Mouse (Mus musculus): ENCODE data around the gene Smyd1.
A peak's percentile ranks its signal among the peaks of the same experiment; 100 is the strongest.

Smyd1 gene

DNA sequence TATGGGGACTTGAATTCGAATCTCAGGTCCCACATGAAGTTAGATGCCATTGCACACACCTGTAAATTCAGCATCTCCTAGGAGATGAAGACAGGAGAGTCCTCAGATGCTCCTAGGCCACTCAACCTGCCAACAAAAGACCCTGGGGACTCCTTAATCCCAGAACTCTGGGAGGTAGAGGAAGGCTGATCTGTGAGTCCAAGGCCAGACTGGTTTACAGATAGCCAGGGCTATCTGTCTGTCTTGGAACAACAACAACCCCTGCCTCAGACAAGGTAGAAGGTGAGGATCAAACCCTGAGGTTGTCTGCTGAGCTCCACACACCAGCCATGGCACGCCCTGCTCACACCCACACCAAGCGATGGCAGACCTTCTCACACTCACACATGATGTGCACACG is 62.9 kb downstream of the Smyd1 start:
- no peak for DNase-seq (ENCODE audit: low spot score)

DNA sequence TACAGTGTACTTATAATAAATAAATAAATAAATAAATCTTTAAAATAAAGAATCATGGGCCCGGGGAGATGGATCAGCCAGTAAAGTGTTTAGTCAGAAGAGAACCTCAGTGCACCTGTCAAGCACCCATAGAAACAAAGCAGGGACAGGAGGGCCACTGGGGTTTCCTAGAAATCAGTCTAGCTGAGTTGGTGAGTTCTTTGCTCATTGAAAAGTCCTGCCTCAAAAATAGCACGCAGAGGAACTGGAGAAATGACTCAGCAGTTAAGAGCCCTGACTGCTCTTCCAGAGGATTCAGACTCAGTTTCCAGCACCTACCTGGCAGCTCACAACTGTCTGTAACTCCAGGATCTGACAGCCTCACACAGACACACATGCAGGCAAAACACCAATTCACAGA is 63.5 kb downstream of the Smyd1 start:
- DNase-seq (ENCODE audit: low spot score) = no peak

DNA sequence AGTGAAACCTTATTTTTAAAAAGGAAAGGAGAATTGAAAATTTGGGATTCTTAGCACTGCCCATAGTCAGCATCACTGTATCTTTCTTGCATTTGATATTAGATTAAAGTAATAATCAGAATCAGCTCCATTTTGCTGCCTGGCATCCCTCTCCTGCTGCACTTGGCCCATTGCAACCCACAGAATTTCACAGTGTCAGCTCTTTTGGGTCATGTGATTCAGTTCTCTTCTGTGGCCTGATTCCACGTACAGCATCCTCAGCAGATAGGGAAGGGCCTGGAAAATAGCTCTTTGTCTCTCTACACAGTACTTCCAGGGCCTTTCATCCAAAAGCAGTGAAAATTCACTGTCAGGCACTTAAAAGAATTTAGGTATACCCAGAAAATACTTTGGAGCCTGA is 64.7 kb downstream of the Smyd1 start:
- no peak for DNase-seq (ENCODE audit: low spot score)

DNA sequence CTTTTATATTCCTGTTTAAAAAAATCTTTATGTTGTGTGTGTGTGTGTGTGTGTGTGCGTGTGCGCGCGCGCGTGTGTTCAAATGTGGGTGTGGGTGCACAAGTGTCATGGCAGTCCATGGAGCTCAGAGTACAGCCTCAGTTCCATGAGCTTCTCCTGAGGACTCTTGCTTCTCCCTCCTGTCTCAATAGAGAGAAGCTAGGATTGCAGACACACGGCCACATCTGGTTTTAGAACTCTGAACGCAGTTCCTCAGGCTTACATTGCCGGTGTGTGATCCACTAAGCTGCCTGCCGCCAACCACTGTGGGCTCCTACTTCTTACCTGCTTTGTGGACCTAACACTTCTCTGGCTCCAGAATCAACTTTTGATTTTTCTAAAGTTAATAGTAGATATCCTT is 65.9 kb downstream of the Smyd1 start:
- no peak for DNase-seq (ENCODE audit: low spot score)

DNA sequence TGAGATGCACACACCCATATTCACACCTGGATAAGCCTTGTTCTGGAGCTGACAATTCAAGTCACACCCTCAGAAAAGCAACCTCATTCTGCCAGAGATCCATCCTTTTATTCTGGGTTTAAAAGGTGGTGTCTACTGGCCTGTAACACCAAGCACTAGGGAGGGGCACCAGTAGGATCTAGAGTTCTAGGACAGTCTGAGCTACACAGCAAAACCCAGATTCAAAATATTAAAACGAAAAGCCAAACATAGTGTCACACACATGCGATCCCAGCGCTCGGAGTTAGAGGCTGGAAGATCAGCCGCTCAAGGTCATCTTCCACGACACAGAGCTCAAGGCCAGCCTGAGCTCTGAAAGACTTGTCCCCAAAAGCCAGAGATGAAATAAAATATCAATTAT is 67.6 kb downstream of the Smyd1 start:
- DNase-seq (ENCODE audit: low spot score) = no peak

DNA sequence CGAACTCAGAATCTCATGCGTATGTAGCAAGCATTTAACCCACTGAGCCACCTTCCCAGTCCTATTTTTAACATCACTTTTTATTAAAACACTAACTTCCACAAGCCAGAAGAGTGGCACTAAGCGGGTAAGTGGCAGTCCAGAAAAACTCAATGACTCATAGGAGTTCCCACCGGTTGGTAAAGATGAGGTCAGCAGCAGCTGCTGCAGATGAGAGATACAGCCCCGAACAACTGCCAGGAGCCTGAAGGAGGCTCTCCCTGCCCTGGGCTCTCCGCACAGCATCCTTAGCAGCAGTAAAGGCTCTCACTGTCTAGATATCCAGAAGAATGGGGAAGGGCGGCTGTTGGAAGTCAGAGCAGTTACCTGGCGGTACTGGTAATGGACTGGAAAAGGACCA is 71.1 kb downstream of the Smyd1 start:
- DNase-seq (ENCODE audit: low spot score) = no peak

DNA sequence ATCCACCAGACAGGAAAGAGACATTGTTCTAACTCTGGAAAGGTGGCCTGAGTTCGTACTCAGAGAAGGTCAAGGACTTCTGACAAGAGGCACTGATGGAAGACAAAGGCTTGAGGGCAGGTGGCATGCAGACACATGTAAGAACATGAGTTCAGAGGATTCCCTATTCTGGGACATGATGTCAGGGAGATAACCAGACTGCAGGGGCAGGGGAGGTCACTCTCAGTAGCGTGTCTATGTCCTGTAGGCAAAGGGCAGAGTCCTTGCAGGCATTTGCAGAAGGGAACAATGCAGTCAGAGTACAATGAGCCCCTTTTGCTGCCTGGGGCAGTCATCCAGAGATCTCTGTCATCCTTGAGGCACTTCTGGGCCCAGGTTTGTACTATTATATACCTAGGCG is 72.4 kb downstream of the Smyd1 start:
- DNase-seq (ENCODE audit: low spot score) = no peak

DNA sequence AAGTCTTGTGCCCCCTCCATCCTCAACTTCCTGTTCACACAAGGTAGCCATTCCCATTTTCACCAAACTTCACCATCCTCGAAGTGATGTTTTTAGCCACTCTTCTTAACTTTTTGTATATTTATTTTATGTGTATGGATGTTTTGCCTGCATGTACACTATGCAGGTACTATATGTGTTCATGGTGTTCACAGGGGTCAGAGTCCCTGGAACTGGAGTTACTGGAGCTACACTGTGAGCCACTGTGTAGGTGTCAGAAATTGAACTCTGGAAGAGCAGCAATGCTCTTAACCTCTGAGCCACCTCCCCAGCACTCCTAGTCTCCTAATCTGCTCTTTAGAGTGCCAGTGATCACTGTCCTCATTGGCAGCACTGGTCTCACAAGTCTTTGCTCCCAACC is 73.6 kb downstream of the Smyd1 start:
- no peak for DNase-seq (ENCODE audit: low spot score)

DNA sequence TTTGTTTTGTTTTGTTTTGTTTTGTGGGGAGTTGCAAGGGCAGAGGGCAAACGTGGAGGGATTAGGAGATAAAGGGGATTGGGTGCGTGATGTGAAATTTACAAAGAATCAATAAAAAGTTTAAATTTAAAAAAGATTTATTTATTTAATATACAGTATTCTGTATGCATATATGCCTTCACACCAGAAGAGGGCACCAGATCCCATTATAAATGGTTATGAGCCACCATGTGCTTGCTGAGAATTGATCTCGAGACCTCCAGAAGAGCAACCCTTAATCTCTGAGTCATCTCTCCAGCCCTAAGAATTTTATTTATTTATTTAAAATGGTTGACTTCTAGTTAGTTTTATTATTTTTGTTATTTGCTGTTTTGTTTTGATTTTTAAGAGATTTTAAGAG is 78.8 kb downstream of the Smyd1 start:
- DNase-seq (ENCODE audit: low spot score) = peak; percentile 50

DNA sequence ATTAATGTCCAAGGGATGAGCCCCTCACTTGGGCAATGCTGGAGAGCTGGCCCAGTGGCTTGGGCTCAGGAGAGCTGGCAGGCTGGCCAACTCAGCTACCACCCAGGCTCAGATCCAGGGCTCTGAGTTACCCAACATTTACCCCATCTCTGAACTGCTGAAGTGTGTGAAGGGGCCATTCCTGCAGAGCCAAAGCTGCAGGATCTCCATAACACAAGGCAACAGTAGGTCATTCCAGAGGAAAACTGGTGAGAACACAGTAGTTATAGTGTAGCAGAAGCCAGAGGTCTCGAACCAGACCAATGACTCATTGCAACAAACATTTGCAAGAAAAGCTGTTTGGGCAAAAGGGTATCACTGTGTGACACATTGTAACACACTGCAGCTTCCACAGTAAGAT is 79.2 kb downstream of the Smyd1 start:
- DNase-seq (ENCODE audit: low spot score) = peak; percentile 92

DNA sequence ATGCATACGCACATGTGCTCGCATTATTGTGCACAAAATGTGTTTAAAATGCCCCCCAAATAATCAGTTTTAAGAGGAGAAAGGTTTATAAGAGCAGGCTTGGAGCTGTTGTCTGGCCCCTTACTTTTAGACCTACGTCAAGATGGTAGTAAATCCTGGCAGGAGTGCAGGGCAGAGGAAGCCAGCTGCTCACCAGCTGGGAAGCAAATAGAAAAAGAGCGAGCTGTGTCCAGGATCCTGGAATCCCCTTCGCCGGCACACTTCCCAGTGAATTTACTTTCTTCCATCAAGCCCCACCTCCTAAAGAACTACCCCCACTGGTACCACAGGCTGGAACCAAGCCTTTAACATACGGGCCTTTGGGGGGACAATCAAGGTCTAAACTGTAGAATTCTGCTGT is 81.2 kb downstream of the Smyd1 start:
- DNase-seq (ENCODE audit: low spot score) = no peak

DNA sequence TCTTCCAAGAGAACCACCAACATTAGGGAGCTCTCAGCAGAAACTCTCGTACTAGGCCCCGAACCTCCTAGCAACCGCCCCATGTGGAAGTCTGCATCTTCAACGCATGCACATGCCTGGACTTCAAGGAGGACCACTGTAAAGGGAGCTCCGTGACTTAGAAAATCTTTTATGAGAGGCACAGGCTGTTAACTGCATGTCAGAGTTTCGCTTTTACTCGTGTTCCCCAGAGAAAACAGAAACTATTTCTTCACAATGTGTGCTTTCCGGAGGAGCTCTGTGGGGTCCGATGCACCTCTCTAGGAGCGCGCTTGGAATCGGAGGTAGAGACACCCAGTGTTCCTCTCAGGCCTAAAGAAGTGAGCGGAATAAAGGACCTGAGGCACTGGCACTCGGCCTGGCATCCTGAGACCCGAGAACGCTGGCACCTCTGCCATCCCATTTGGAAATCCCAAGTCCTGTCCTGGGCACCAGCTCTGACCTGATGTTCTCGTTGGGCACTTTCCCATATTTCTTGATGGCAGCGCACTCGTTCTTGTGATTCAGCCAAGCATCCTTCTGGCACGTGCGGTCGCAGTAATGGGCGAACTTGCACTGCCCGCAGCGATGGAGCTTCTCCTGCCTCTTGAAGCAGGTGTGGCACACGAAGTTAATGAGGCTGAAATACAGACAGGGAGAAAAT is 82.8 kb downstream of the Smyd1 start:
- peak; percentile 39 for DNase-seq (ENCODE audit: low spot score)

DNA sequence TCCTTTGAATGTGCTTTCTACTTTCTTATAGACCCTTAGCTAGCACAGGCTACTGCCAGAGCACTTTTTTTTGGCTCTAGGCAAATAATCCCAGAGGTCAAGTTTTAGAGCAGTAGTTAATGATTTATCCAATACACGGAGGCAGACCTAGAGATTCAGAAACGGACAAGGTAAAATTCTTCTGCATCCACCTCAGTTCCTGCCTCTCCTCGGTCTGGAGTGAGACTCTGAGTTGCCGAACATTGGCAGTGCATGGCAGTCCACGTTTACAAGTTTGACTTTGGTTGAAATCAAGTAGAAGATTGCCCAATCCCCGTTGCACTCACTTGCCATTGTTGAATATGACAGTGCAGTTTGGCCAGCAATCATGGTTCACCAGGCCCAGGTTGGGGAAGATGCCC is 85.0 kb downstream of the Smyd1 start:
- DNase-seq (ENCODE audit: low spot score) = peak; percentile 35

DNA sequence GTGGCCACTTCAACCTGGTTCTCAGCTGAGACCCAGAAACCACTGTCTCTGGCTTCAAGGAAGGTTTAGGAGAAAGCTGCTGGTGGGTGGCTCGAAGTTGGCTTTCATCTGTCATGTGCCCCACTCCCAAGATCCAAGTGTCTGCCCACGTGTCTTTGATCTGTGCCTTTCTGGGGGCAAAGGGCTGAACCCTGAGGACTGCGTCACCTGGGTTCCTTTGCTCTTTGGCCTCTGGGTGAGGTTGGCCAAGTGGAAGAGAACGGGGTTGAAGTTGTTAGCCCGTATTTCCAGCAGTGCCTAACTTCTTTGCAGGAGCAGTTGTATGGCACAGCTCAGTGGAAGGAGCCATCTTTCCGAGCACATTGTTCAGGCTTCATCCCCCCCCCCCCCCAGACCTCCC is 85.5 kb downstream of the Smyd1 start:
- DNase-seq (ENCODE audit: low spot score) = no peak

DNA sequence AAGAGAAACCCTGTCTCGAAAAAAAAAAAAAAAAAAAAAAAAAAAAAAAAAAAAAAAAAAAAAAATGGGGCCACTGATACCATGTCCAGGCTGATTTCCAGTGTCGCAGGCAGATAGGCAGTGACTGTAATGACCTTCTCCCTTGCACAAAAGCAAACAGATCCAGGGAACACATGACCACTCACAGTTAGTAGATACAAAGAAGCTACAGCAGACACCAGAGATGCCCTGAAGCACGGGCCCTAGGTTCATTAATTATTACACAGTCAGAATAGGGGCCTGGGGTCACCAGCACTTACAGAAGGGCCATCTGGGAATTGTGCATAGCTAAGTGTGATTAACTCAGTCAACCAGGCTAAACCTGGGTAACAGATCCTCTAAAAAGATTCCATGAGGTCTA is 86.1 kb downstream of the Smyd1 start:
- no peak for DNase-seq (ENCODE audit: low spot score)

DNA sequence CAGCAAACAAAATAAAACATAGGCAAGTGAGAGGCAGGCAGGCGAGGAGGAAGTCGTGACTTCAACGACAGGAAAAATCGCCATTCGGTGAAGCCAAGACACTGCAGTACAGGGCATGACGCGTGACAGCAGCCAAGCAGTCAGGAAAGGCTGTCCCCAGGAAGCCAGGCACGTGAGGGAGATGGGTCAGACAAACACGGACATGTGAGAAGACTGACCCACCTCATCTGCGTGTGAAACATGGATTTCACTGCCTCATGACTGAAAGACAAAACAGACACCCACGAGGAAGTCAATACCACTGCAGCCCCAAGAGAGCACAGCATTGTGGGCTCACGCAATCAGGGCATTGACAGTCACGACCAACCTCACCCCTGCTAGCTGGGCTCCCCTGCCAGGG is 86.9 kb downstream of the Smyd1 start:
- no peak for DNase-seq (ENCODE audit: low spot score)

DNA sequence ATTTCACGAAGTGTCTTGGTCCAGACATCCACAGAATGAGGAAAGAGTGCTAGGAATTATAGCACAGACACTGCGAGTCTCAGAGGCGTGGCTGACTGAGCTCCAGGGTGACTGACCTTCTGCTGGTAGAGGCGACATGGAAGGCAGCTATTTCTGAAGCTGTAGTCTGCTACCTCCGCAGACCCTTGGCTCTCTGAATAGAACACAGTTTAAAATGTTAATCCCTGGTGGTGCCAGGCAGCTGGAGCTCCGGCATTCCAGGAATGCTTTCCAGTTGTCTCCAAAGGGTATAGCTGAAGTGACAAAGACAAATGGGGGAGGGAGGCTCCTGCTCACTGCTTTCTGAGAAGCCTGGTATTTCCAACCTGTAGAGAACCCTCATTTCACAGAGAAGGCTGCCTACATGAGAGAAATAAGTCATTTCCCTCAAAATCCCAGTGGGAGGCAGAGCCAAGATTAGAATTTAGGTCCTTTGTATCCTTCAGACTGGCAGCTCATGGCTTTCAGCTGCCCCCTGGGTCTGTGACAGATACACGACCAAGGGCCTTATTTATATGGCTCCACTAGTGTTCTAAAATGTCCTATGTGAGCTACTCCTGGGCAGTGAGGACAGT is 94.8 kb downstream of the Smyd1 start:
- no peak for DNase-seq (ENCODE audit: low spot score)

DNA sequence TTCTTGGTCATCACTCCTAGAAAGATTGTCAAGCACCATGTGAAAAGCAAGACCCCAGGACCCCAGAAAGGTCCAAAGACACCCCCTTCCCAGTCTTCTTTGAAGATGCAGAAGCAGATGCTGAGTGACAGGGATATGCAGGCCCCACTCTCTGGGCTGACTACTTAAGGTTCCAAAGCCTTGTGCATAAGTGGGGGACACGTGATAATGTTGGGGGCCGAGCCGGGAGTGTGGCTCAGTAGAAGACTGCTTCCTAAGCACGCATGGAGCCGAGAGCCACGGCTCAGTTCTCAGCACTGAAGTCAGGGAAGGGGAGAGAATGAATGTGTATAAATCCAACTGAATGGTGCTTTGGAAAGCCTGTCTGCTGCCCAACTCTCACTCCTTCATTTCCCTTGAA is 95.5 kb downstream of the Smyd1 start:
- no peak for DNase-seq (ENCODE audit: low spot score)

DNA sequence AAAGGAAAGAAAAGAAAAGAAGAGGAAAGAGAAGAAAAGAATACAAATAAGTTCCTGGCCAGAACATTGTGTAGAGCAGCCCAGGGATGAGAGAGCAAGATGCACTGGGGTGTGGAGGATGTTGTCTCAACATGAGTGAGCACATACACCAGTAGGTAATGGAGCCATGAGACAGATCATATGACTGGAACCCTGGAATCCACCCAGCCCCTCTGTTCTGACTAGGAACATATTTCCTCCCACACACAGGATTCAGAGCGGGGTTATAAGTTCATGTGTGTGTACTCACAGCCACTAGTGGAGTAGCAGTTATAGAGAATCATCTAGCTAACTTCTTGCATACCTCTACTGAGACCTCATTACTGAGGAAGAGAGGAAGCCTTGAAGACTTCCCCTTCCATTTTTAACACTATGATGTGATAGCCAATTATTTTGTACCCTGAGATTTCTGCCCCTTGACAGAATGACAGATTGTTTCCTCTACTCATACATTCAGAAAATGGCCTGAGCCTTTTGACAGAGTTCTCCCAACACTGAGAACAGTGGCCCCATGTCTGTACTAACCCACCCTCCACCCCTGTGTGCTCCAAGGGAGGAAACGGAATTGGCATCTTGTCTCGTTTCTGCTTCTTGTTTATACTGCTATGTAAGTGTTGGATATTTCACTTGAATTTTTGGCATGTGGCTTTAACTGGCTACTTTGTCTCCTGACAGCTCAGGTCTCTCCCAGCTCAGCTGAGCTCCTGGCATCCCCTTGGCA is 97.7 kb downstream of the Smyd1 start:
- peak; percentile 53 for DNase-seq (ENCODE audit: low spot score)

DNA sequence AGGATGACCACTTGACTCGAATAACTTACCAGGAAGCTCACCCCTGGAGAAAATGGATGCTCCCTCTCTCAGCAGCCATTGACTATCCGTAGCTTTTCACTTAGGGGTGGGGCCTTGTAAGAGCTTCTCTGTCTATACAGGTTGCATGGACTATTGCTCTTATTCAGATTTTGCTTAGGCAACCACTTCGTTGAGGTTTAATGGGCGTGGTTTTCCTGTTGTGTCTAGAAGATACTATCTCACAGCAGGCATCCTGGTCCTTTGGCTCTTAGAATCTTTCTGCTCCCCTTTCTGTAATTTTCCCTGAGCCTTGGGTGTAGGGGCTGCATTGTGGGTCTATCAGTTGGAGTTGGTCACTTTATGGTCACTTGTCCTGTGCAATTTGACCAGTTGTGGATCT is 100.5 kb downstream of the Smyd1 start:
- DNase-seq (ENCODE audit: low spot score) = no peak

DNA sequence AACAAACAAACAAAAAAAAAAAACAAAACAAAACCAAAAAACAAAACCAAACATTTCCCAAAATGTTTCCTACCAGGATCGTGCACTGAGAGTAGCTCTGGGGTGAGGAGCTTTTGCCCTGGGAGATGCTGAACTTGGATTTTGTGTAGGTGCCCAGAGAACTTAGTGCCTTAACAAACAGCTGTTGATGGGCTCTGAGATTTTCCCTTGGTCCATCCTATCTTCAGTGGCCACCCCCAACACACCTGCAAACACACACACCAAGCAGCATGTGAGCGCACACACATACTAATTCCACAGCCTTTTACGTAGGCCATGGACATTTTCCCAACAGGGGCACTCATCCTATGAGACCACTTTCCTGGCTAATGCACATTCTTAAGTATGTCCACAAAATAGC is 109.6 kb downstream of the Smyd1 start:
- no peak for DNase-seq (ENCODE audit: low spot score)

DNA sequence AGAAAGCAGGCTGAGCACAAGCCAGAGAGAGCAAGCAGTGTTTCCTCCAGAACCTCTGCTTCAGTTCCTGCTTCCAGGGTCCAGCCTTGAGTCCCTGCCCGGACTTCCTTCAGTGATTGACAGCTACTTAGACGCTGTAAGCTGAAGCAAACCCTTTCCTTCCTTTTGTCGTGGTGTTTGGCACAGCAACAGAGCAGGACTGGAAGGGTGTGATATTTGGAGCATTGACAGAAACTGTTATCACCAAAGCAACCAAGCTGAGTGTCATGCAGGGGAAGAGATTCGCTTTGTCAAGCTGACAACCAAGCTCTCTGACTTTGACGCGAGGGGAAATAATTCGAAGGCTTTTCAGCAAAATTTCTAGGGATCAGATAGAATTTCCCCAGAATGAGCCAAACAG is 110.1 kb downstream of the Smyd1 start:
- DNase-seq (ENCODE audit: low spot score) = no peak

DNA sequence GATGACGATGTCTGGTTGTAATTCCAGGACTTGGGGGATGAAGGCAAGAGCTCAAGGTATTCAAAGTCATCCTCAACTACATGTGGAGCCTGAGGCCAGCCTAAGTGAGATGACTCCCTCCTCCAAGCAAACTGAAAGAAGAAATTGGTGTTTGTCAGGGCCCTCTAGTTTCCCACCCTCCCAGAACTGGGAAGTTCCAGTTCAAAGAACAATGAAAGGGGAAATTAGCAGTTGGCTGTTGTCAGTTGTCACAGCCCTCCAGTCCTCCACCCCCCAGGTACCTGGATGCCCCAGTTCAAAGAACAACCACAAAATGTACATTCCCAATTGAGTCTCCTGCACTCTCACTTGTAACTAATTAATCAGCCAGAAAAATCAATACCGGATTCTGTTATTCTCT is 113.3 kb downstream of the Smyd1 start:
- DNase-seq (ENCODE audit: low spot score) = no peak

DNA sequence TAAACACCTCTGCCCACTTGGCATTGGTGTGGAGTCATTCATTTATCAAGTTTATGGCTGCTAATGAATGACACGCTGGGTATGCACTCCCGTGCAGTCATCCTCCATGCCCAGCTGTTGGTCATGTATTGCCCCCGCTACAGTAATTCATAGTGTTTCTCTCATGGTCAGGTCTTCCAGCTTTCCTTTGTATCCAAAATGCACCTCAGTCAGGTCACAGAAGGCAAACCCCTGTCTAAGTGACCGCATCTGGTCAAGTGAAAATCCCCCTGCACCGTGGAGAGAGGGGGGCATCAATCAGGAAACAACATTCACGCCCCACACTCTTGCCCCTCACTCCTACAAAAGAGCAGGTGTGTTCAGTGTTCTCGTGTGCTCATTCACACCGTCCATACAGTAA is 117.9 kb downstream of the Smyd1 start:
- DNase-seq (ENCODE audit: low spot score) = no peak
